In the genomic region with DNA sequence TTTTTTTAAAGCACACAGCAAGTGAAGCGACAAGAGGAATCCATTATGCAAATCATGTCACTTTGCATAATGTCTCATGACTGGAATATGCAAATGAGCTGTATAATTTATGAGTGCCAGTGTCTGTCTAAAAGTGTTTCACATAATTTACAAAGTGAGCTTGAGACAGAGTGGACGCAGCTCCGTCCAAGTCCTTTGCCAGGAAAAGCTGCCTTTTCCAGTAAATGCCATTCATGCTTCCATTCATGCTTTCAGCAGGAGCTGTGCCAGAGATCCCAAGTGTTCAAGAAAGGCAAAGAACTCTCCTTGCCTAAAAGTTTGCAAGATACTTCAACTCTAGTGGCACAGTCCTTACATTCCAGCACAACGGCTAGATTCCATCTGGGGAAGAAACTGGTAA, we compare ENCODE assay signal across 18 mouse cellular contexts.
A peak's percentile ranks its signal among the peaks of the same experiment; 100 is the strongest.
DNase-seq lines count a peak whose midpoint lies in the region; ATAC-seq and TF ChIP-seq lines count a peak whose summit lies in the region.
"Had no signal": no experiment of that assay in that cellular context is flagged by ENCODE, and none has a peak within 500 bp of the region (broad histone marks: within the 10 kb centered on the region; RNA-seq: fewer than 3 reads in every experiment).

No protein-coding gene starts in this region.

- ATAC-seq in midbrain, embryonic 13.5 days, result no peak
- ATAC-seq in midbrain, embryonic 11.5 days (ENCODE audit: low FRiP score), result no peak
- no peak for ATAC-seq in forebrain, postnatal 0 days
- peak; percentile 46 for ATAC-seq in lung, postnatal 0 days
- ATAC-seq in neural tube, embryonic 13.5 days (ENCODE audit: low read depth), result peak; percentile 28; the same call in 1 of the 2 replicates
- ATAC-seq: intestine, embryonic 16.5 days had no signal

- H3K4me3 ChIP-seq in midbrain, embryonic 13.5 days (replicated peaks), result no peak overlapping the region
- no peak overlapping the region for H3K4me3 ChIP-seq in midbrain, embryonic 11.5 days (ENCODE audit: low read depth, low read length)
- H3K4me3 ChIP-seq in forebrain, postnatal 0 days (ENCODE audit: low read depth, low read length), result no peak overlapping the region
- H3K4me3 ChIP-seq in lung, postnatal 0 days (ENCODE audit: low read depth, low read length), result no peak overlapping the region
- no peak overlapping the region for H3K4me3 ChIP-seq in neural tube, embryonic 13.5 days
- H3K4me3 ChIP-seq: limb, embryonic 10.5 days; midbrain, embryonic 12.5 days had no signal

- H3K27me3 ChIP-seq in midbrain, embryonic 13.5 days, result no peaks in the 10 kb centered on the region
- no peaks in the 10 kb centered on the region for H3K27me3 ChIP-seq in midbrain, embryonic 11.5 days (ENCODE audit: control insufficient read depth, insufficient read depth, low read length)
- no peaks in the 10 kb centered on the region; the same call in 1 of the 2 replicates for H3K27me3 ChIP-seq in forebrain, postnatal 0 days (ENCODE audit: insufficient read depth, low read length)
- H3K27me3 ChIP-seq in lung, postnatal 0 days (replicated peaks; ENCODE audit: insufficient read depth, low read length), result no peaks in the 10 kb centered on the region
- H3K27me3 ChIP-seq in neural tube, embryonic 13.5 days, result no peaks in the 10 kb centered on the region
- H3K27me3 ChIP-seq: midbrain, embryonic 12.5 days had no signal

- peaks cover 42% of the 10 kb centered on the region for H3K4me1 ChIP-seq in midbrain, embryonic 13.5 days (replicated peaks)
- H3K4me1 ChIP-seq in midbrain, embryonic 11.5 days (ENCODE audit: control insufficient read depth, insufficient read depth, low read length), result peaks cover 2% of the 10 kb centered on the region; the same call in 1 of the 2 replicates
- no peaks in the 10 kb centered on the region for H3K4me1 ChIP-seq in forebrain, postnatal 0 days (ENCODE audit: insufficient read depth)
- peaks cover 5% of the 10 kb centered on the region; the same call in 1 of the 2 replicates for H3K4me1 ChIP-seq in lung, postnatal 0 days (ENCODE audit: insufficient read depth, low read depth, low read length)
- peaks cover 22% of the 10 kb centered on the region for H3K4me1 ChIP-seq in neural tube, embryonic 13.5 days (replicated peaks)
- H3K4me1 ChIP-seq: limb, embryonic 10.5 days had no signal

- H3K9ac ChIP-seq in midbrain, embryonic 13.5 days (replicated peaks), result no peak overlapping the region
- H3K9ac ChIP-seq in midbrain, embryonic 11.5 days (ENCODE audit: low read length), result no peak overlapping the region
- H3K9ac ChIP-seq in forebrain, postnatal 0 days, result no peak overlapping the region
- H3K9ac ChIP-seq in lung, postnatal 0 days (replicated peaks; ENCODE audit: low read depth), result no peak overlapping the region
- no peak overlapping the region for H3K9ac ChIP-seq in neural tube, embryonic 13.5 days
- H3K9ac ChIP-seq: liver, embryonic 14.5 days; midbrain, embryonic 12.5 days had no signal

- H3K36me3 ChIP-seq in midbrain, embryonic 13.5 days, result no peaks in the 10 kb centered on the region
- no peaks in the 10 kb centered on the region for H3K36me3 ChIP-seq in midbrain, embryonic 11.5 days (ENCODE audit: control insufficient read depth, insufficient read depth, low read length)
- H3K36me3 ChIP-seq in forebrain, postnatal 0 days (ENCODE audit: insufficient read depth), result no peaks in the 10 kb centered on the region
- H3K36me3 ChIP-seq in lung, postnatal 0 days (ENCODE audit: insufficient read depth, low read length), result no peaks in the 10 kb centered on the region
- H3K36me3 ChIP-seq in neural tube, embryonic 13.5 days, result no peaks in the 10 kb centered on the region
- H3K36me3 ChIP-seq: limb, embryonic 10.5 days; midbrain, embryonic 12.5 days had no signal

- no peaks in the 10 kb centered on the region for H3K9me3 ChIP-seq in midbrain, embryonic 13.5 days
- no peaks in the 10 kb centered on the region for H3K9me3 ChIP-seq in midbrain, embryonic 11.5 days (ENCODE audit: control insufficient read depth, low read length)
- no peaks in the 10 kb centered on the region for H3K9me3 ChIP-seq in forebrain, postnatal 0 days (ENCODE audit: low read length)
- no peaks in the 10 kb centered on the region for H3K9me3 ChIP-seq in lung, postnatal 0 days (ENCODE audit: low read length)
- no peaks in the 10 kb centered on the region for H3K9me3 ChIP-seq in neural tube, embryonic 13.5 days
- H3K9me3 ChIP-seq: limb, embryonic 10.5 days; midbrain, embryonic 12.5 days had no signal

- H3K27ac ChIP-seq in midbrain, embryonic 13.5 days, result 0 out of 2 replicates have a peak overlapping the region, but pooled peaks have one; percentile 92
- no peak overlapping the region for H3K27ac ChIP-seq in midbrain, embryonic 11.5 days (ENCODE audit: low read depth, low read length)
- H3K27ac ChIP-seq in forebrain, postnatal 0 days (ENCODE audit: low read depth, low read length), result no peak overlapping the region
- no peak overlapping the region for H3K27ac ChIP-seq in lung, postnatal 0 days (ENCODE audit: low read length)
- H3K27ac ChIP-seq in neural tube, embryonic 13.5 days (replicated peaks), result peak overlapping the region; percentile 93; the same call in 1 of the 2 replicates
- H3K27ac ChIP-seq: limb, embryonic 10.5 days; liver, embryonic 14.5 days had no signal

- WGBS in midbrain, embryonic 13.5 days, result 36% methylated on average over 4 of the region's 4 CpGs
- 80% methylated on average over 4 of the region's 4 CpGs for WGBS in midbrain, embryonic 11.5 days
- 18% methylated on average over 4 of the region's 4 CpGs for WGBS in forebrain, postnatal 0 days
- 41% methylated on average over 4 of the region's 4 CpGs for WGBS in lung, postnatal 0 days
- WGBS in neural tube, embryonic 13.5 days, result 31% methylated on average over 4 of the region's 4 CpGs

- no peak for DNase-seq in midbrain, embryonic 11.5 days (ENCODE audit: low spot score, missing footprints)
- DNase-seq in forebrain, postnatal 0 days, result peak; percentile 60
- DNase-seq in lung, postnatal 0 days (ENCODE audit: low spot score), result peak; percentile 37
- DNase-seq in adrenal gland, postnatal 36 days, result no peak
- no peak for DNase-seq in embryo, embryonic 9.5 days (ENCODE audit: extremely low spot score)
- DNase-seq in kidney, adult 8-10 months, result no peak
- DNase-seq: cerebellum, adult 11-12 months; heart, adult 18-20 months; heart, postnatal 10 days; kidney, postnatal 25 days; layer of hippocampus, postnatal 36 days; thymus, postnatal 4 days had no signal

- peak overlapping the region; percentile 50; the same call in 1 of the 2 replicates for H3K4me2 ChIP-seq in midbrain, embryonic 13.5 days (replicated peaks)
- H3K4me2 ChIP-seq in midbrain, embryonic 11.5 days, result no peak overlapping the region
- H3K4me2 ChIP-seq in forebrain, postnatal 0 days (ENCODE audit: low read depth), result no peak overlapping the region
- no peak overlapping the region for H3K4me2 ChIP-seq in lung, postnatal 0 days (replicated peaks; ENCODE audit: low read depth, low read length)
- peak overlapping the region; percentile 66 for H3K4me2 ChIP-seq in neural tube, embryonic 13.5 days
- H3K4me2 ChIP-seq: midbrain, embryonic 12.5 days had no signal

- no peak for TF ChIP-seq CTCF in forebrain, postnatal 0 days (IDR thresholded peaks at IDR 0.05; ENCODE audit: low read depth)
- no peak for TF ChIP-seq CTCF in lung, postnatal 0 days (IDR thresholded peaks at IDR 0.05)

- TF ChIP-seq EP300 in lung, postnatal 0 days (IDR thresholded peaks at IDR 0.05), result peak; percentile 78

Comparison
In these comparisons a context has a peak if more than half of its experiments do, and no peak if none do; other contexts are left out.
1. H3K27ac ChIP-seq: peak in midbrain, embryonic 13.5 days (single experiment) and neural tube, embryonic 13.5 days (single experiment); none in midbrain, embryonic 11.5 days (single experiment), forebrain, postnatal 0 days (single experiment) and lung, postnatal 0 days (single experiment).
2. H3K4me2 ChIP-seq: peak in midbrain, embryonic 13.5 days (single experiment) and neural tube, embryonic 13.5 days (single experiment); none in midbrain, embryonic 11.5 days (single experiment), forebrain, postnatal 0 days (single experiment) and lung, postnatal 0 days (single experiment).
3. ATAC-seq: peak in lung, postnatal 0 days (single experiment) and neural tube, embryonic 13.5 days (single experiment); none in midbrain, embryonic 13.5 days (single experiment), midbrain, embryonic 11.5 days (single experiment) and forebrain, postnatal 0 days (single experiment).
4. DNase-seq: peak in forebrain, postnatal 0 days (single experiment) and lung, postnatal 0 days (single experiment); none in midbrain, embryonic 11.5 days (single experiment), adrenal gland, postnatal 36 days (0 of 2), embryo, embryonic 9.5 days (single experiment) and kidney, adult 8-10 months (0 of 2).